Mouse (Mus musculus) G1E-ER4 (cell line): ENCODE results near the gene Gm20388. TPM values are rescaled to one million over a fixed set of nuclear protein-coding genes. Genes with fewer than 3 reads are reported as not detected.

ENCODE experiments used
- GATA1 ChIP-seq: IDR thresholded peaks from one replicate; pipeline ENCODE4 v1.8.0; 2012; ENCODE audit warnings: low read length, inconsistent platforms
- polyA plus RNA-seq: library from polyadenylated mRNA; stranded (reverse); fragments of >175 nt; gene quantifications from 2 replicates; pipeline ENCODE4 v1.2.3, GENCODE M21; 2012

Gene Gm20388
- polyA plus RNA-seq, 1 experiment: not detected

DNA sequence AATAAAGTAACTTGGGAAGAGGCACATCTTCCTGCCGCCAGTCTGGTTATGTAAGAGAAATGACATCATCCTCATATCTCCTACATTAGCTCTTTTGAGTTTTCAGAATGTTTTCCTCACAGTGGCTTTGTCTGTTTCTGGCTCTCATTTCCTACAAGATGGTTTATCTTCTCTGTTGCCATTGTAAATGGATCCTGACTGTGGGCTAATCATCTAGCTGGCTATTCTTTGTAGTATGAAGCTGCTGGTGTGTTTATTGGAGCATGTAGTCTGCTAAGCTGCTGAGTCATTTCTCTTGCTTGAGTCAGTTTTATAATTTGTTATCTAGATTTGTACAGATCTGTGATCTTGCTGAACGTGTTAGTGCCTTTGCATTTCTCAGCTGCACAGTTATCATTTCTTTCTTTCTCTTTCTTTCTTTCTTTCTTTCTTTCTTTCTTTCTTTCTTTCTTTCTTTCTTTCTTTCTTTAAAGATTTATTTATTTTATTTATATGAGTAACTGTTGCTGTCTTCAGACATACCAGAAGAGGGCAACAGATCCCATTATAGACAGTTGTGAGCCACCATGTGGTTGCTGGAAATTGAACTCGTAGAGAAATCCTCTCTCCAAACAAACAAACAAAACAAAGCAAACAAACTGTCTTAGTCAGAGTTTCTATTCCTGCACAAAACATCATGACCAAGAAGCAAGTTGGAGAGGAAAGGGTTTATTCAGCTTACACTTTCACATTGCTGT is 3723.9 kb downstream of the Gm20388 start:
- TF ChIP-seq GATA1: no peak

DNA sequence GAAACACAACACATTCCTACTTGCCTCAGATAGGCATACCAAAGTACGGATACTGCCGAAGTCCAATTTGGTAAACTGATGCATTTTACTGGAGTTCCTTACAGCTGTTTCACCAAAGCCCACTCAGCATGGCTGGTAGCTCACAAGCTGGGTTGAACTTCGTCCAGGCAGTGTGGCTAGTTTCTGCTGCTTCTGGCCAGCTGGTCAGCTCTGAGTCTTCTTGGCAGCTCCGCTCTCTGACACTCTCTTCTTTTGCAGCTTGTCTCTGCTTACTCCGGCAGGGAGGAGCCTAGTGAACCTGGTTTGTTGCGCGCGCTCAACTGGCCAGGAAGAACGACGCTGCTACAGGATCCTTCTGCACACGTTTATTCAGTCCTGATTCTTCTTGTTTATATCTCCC is 3725.0 kb downstream of the Gm20388 start:
- TF ChIP-seq GATA1: no peak

DNA sequence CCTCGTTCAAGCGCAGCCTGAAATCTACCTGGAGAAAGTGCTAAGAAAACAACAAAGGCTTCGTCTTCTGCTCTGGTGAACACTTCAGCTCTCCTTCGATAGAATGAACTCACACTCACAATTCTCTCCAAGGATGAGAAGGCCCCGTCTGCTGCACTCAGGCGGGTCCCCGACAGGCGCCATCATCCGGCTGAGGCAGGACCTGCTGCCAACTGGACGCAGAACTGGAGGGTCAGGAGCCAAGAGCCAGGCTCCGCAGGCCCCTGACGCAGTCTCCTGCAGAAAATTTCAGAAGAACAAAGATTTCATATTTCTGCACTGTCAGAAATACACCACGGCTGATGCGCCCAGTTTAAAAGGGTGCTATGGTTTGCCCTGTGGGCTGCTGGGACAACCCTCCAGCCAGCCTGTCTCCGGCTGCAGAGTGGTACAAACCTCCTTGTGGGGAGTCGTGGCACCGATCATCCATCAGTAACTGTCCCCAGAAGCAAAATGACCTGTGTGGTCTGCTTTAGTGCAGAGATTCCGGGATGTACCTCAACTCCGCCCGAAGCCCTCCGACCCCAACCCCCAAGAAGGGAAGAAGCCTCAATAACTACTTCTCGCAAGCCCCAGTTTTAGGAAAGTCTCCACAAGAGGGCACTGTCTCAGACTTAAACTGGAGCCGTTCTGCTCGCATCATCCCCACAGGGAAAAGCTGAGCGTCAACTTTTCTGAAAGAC is 3732.8 kb downstream of the Gm20388 start:
- no peak for TF ChIP-seq GATA1

DNA sequence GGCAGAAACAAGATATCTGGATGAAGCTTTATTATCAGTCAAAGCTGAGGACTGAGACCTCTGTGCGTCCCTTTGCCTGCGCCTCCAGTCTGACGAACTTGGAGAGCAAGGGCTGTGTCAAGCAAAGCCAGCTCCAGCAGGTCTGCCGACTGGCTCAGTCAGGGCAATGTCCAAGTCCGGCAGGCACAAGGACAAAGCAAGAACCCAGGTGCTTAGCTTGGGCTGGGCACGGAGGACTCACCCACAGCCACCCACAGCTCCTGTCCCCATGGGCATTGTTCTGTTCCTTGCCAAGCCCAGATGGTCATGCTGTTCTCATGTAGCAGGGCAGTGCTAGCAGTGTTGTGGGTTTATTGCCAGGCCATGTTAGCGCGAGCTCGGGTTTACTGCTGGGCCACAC is 3734.6 kb downstream of the Gm20388 start:
- TF ChIP-seq GATA1: no peak

DNA sequence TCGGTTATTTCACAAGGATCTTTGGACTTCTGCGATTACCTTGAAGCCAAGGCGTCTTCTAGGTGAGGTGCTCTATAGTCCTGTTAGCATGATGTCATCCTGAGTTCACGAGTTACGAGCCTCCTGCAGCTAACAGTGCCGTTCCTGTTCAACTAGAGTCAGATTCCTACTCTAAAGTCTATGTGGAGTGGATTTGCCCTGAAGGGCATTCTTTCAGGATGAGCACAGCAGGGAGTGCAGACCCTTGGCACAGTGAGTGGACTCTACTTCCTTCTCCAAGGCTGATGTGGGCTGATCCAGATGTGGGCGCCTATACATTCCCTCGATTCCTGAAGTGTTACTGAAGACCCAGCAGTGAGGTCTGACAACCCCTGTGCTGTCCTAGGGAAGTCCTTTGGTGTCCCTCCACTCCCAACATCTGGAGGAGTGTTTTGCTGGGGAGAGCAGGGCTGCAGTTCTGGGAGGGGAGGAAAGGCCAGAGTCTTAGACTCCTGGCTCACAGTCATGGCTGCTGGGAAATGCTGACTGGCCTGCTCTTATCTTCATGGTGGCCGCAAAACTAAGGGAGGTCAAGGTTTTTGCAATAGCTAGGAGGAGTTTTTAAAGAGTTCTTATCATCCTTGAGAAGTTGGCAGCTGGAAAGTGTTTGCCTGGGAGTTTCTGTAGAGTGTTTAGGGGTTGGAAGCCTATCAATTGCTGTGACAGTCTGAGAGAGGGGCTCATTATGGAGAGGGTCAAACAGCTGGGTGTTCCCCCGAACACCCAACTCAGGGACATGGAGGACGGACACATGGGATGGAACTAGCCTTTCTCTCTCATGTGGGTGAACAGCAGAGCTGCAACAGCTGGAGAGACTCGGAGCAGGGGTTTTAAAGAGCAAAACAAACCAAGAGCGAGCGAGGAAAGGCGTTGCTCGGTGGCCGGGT is 3737.9 kb downstream of the Gm20388 start:
- TF ChIP-seq GATA1: no peak

DNA sequence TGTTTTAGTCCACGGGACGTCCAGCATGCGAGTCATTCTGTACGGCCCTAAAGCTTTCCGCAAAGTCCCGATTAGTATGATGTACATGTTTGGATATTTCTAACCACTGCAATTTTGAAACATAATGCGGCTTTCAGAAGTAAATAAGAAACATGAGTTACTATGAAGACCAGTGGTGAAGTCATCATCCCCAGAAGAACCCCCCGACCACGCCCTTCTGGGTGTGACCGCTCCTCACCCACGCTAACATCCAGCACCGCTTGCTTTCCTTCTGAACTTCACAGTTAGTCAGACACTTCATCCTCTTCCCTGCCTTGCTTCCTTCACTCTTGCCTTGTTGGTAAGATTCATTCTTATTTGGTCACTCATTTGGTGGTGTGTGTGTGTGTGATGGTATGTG is 3738.8 kb downstream of the Gm20388 start:
- TF ChIP-seq GATA1: no peak

DNA sequence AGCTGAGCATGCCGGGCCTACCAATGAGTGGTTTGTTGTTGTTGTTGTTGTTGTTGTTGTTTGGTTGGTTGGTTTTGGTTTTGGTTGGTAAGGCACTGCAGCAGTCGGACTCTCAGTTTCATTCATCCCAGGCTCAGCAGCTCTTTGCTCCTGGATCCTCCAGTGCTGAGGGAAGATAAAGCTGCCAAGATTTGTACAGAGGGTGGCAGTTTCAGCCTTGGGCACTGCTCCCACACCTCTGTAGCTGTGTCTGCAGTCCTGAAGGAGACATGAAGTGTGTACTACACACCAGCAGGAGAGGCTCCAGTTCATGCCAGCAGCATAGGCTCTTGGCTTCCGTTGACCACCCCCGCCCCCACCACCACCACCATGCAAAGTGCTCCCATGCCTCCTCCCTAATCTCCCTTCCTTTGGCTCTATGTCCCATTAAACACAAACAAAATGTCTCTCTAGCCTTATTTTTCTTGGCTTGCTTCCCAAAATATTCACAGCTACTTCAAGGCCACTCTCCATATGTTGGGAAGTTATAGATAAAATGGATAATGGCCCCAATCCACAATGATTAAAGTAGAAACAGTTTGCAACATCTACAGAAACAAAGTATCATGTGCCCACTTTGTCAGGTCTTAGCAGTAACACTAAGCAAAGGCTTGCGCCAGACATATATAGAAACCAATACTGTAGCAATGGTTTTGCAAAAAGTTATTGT is 3740.9 kb downstream of the Gm20388 start:
- TF ChIP-seq GATA1: no peak

DNA sequence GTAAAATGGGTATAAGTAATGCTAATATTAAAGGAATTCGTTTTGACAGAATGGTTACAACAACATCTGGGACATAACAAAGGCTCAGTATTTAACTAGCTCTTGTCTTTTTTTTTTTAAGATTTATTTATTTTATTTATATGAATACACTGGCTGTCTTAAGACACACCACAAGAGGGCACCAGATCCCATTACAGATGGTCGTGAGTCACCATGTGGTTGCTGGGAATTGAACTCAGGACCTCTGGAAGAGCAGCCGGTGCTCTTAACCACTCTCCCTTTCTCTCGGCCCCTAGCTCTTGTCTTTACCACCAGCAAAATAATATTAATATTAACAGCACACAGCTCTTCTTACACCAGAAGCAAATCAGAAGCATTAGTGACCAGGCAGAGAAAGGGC is 3742.0 kb downstream of the Gm20388 start:
- no peak for TF ChIP-seq GATA1

DNA sequence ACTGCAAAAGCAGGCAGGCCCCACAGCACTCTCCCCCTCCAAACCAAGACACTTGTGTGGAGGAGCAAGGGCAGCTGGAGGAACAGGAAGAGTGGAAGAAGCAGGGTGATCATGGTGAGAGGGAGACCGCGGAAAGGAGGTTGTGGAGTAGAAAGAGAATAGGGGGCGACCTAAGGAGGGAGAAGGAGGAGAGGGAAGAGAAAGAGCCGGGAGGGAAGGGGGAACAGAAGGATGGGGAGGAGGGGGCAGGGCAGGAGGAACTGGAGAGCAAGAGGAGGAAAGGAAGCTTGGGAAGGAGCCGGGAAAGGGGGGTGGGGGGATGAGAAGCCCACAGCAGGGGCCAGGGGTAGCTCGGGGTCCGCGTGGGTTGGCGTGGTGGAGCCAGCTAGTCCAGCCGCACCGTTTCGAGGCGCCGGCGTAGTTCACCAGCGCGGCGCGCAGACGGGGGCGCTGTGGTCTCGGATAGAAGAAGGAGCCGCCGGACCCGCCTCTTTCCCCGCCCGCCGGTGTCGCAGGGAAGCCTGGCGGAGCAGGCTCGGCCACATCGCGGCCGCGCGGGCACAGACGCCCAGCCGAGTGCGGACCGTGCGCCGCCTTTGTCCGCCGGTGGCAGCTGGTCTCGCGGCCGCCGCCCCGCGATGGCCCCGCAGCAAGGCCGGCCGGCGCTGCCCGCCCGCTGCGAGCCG is 3742.8 kb downstream of the Gm20388 start, which contains the start of gene Rhou:
Gene Rhou, plus strand, starts transcription at position 622 of the 686 bp plus-strand sequence.
- TF ChIP-seq GATA1: no peak

DNA sequence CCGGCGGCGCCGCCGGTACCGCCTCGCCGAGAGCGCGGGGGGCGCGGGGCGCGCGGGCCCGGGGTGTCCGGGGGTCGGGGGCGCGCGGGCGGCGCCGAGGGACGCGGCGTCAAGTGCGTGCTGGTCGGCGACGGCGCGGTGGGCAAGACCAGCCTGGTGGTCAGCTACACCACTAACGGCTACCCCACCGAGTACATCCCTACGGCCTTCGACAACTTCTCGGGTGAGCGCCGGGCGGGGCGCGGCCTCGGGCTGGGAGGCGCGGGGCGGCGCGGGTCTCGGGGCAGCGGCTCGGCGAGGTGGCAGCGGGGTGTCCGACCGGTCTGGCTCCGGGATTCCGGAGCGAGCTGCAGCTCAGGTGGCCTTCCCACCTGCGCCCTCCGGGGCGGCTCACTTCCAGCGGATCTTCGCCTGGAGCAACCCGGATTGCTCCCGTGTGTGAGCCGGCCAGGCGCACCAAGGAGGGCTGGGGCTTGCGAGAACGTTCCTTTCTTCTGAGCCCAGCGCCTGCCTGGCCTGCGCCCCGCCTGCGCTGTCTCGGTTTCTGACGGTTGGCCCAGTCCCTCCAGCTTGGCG is 3743.4 kb downstream of the Gm20388 start:
- TF ChIP-seq GATA1: no peak

DNA sequence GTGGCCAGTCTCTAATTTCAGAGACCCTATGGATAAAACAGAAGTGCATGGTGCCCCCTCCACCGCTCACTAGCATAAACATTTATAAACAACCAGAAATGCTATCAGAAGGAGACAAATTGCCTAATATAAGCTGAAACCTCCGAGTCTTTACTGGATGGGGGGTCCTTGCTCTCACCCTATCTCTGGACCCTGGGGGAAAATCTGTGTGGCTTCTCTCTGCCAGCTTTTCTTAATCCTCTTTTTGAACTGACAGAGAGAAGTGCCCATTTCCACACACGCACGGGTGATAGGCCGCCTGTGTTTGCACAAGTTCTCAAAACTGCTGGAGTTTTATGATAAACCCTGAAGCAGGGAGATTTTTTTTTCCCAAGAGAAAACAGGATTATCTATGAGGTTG is 3744.1 kb downstream of the Gm20388 start:
- no peak for TF ChIP-seq GATA1

DNA sequence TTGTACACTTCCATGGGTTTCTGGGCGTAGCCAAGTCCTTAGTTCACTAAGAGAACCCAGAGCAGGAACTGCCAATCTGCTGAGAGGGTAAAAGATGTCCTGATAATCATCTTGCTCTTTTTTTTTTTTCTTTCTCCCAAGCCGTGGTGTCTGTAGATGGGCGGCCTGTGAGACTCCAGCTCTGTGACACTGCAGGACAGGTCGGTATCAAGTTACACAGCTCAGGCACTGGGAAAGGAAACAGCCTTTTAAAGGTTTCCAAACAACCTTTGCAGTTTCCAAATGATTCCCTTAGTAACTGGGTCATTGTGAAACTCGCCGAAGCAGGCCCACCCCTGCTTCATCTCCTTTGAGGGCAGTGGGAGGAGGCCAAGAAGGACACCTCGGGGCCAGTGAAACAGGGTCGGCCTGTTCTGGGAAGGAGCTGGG is 3744.7 kb downstream of the Gm20388 start:
- no peak for TF ChIP-seq GATA1

DNA sequence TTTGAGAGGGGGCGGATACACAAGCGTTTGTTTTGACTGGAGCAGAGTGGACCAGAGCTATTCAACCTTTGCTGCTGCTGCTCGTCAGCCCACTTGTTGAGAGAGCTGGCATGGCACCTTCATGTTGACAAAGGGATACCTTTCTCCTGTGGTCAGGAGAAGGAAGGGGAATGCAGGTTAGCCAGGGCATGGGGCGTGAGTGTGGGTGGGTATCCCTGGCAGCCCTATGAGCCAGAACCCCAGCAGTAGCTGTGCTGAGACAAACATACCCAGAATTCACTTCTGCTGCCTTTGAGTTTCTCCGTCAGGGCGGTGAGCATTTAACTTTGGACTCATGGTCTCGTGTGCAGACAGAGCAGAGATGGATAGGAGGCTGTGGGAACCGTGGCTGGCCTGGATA is 3747.2 kb downstream of the Gm20388 start:
- no peak for TF ChIP-seq GATA1

DNA sequence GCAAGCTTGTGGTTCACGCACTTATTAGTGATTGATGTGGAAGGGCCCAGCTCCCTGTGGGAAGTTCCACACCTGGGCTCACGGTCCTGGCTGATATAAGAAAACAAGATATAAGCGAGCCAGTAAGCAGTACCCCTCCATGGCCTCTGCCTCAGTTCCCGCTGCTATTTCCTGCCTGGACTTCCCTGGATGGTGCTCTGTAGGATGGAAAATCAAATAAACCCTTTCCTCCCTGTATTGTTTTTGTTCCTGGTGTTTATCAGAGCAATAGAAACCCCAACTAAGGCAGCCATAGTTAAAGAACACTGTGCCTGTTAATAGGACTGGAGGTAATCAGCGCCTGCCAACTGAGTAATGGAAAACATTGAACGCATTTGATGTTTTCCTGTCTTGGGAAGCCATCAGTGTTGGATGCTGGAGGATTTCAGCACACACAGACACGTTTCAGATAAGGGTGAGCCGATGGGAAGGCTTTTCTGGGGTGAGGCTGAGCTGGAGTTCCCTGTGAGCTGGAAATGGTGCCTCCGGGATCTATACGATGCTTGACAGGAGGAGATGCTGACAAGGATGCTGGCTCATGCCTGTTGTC is 3748.9 kb downstream of the Gm20388 start:
- TF ChIP-seq GATA1: no peak
